Mouse (Mus musculus): ENCODE data around the gene Gm49392.
"Not testable (repeated sequence)": the region's sequence is repeated elsewhere in the genome, so short reads cannot be mapped to it uniquely, and the experiment has no call there.

DNA sequence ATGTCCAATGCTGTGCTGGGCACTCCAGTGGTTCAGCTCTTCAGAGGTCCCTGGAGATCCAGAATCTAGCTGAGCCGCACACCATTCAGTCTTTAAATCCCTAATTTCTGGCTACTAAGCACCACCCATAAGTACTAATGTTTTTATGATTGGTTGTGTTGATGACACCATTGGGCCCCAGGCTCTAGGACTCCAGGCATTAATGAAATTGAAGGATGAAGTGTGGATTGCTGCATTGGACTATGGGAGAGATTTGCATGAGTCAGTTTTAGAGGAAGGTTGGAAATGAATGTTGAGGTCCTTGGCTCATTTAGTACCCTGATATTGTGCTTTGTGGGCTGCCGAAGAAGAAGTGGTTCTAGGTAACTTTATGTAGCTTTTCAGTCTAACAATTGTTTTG, 8.1 kb upstream of the Gm49392 start, which contains the start of gene Tpbpb:
- TF ChIP-seq CTCF (IDR thresholded peaks at IDR 0.05; ENCODE audit: control insufficient read depth, insufficient read depth, insufficient read length); MYOD1 (IDR thresholded peaks at IDR 0.05; ENCODE audit: control insufficient read depth, insufficient read length, low read depth): not testable (repeated sequence)
